Mouse (Mus musculus): Measurements from ENCODE around the gene Cntnap2. TPM values are rescaled to one million over a fixed set of nuclear protein-coding genes. Genes with fewer than 3 reads are reported as not detected.
A peak's percentile ranks its signal among the peaks of the same experiment; 100 is the strongest.
"Not testable (repeated sequence)": the region's sequence is repeated elsewhere in the genome, so short reads cannot be mapped to it uniquely, and the experiment has no call there.

Cntnap2 gene
- polyA plus RNA-seq, 1 experiment from 2014 or later: 0.75 TPM

GRCm38 (mm10) chr6:47182756-47183155, 2123.6 kb downstream of the Cntnap2 start:
- Histone ChIP-seq H3K9ac (ENCODE audit: low read length) (no peak overlapping the region), H3K4me1 (ENCODE audit: control insufficient read depth, insufficient read depth, low read length) (no peaks in the 10 kb centered on the region)
- no peak for ATAC-seq (ENCODE audit: insufficient number of reproducible peaks, low FRiP score, low TSS enrichment, low read depth)

DNA sequence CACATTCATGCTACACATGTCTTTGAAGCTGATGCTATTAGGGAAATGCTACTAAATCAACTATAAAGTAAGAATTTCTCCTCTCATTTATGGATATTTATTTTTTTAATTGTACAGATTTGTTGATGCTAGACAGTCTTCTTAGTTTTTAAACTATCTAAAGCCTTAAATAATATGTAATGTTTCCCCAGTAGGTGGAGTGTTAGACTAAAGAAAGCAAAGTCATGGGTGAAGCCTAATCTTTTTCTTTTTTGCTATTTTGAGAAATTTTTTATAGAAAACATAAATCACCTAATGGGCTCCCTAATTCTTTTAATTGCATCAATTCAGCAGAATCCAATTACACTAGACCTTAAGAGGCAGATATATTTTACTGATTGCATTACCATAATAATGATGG, 2124.7 kb downstream of the Cntnap2 start:
- H3K4me2 ChIP-seq (ENCODE audit: low read depth, severe bottlenecking); ATAC-seq (ENCODE audit: insufficient number of reproducible peaks, low FRiP score, low TSS enrichment, low read depth); H3K9ac ChIP-seq (ENCODE audit: low read length); H3K27ac ChIP-seq (replicated peaks; ENCODE audit: low read depth, low read length); H3K36me3 ChIP-seq (ENCODE audit: control insufficient read depth, insufficient read depth, low read length); DNase-seq (ENCODE audit: low spot score); H3K27me3 ChIP-seq (ENCODE audit: control insufficient read depth, insufficient read depth, low read length); H3K9me3 ChIP-seq (ENCODE audit: control insufficient read depth, low read length); H3K4me3 ChIP-seq (ENCODE audit: low read depth, low read length); H3K4me1 ChIP-seq (ENCODE audit: control insufficient read depth, insufficient read depth, low read length): not testable (repeated sequence)

More at GRCm38 (mm10) chr6:47182756-47183155, 2123.6 kb downstream of the Cntnap2 start:
- H3K9me3 ChIP-seq (ENCODE audit: control insufficient read depth, low read length): no peaks in the 10 kb centered on the region
- H3K27ac ChIP-seq (replicated peaks; ENCODE audit: low read depth, low read length): no peak overlapping the region
- no peak for DNase-seq (ENCODE audit: low spot score)
- WGBS: 60% methylated on average over 1 of the region's 1 CpGs
- no peaks in the 10 kb centered on the region for H3K27me3 ChIP-seq (ENCODE audit: control insufficient read depth, insufficient read depth, low read length)
- H3K4me3 ChIP-seq (ENCODE audit: low read depth, low read length): no peak overlapping the region
- H3K4me2 ChIP-seq (ENCODE audit: low read depth, severe bottlenecking): no peak overlapping the region
- no peaks in the 10 kb centered on the region for H3K36me3 ChIP-seq (ENCODE audit: control insufficient read depth, insufficient read depth, low read length)

- Histone ChIP-seq H3K27ac (replicated peaks; ENCODE audit: low read depth, low read length) (no peak overlapping the region), H3K4me3 (ENCODE audit: low read depth, low read length) (no peak overlapping the region), H3K4me1 (ENCODE audit: control insufficient read depth, insufficient read depth, low read length) (no peaks in the 10 kb centered on the region), H3K9me3 (ENCODE audit: control insufficient read depth, low read length) (no peaks in the 10 kb centered on the region), H3K36me3 (ENCODE audit: control insufficient read depth, insufficient read depth, low read length) (no peaks in the 10 kb centered on the region), H3K4me2 (ENCODE audit: low read depth, severe bottlenecking) (no peak overlapping the region), H3K27me3 (ENCODE audit: control insufficient read depth, insufficient read depth, low read length) (no peaks in the 10 kb centered on the region), H3K9ac (ENCODE audit: low read length) (no peak overlapping the region)
- DNase-seq (ENCODE audit: low spot score) (peak; percentile 38), ATAC-seq (ENCODE audit: insufficient number of reproducible peaks, low FRiP score, low TSS enrichment, low read depth) (no peak)
- WGBS: 67% methylated on average over 7 of the region's 7 CpGs
These were observed 2129.0 kb downstream of the Cntnap2 start for GRCm38 (mm10) chr6:47188193-47188592.

DNA sequence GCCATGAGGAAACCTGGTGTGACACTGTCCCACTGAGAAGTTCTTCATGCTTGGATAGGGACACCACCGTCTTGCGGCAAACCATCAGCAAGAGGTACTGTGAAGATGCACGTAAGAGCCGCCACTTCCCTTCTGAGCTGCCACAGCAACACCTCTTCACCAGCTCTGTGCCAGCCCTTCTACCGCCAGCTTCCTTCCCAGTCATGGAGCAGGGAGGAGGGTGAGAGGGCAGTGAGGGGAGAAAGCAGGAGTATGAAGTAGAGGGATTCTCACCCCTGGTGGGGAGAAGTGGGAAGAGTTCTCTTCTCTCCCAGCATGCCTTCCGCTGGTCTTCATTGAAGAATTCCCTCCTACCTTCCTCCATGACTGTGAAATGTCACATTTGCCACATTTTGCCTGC, 2129.4 kb downstream of the Cntnap2 start:
- H3K9me3 ChIP-seq (ENCODE audit: control insufficient read depth, low read length); H3K27me3 ChIP-seq (ENCODE audit: control insufficient read depth, insufficient read depth, low read length); H3K9ac ChIP-seq (ENCODE audit: low read length); H3K36me3 ChIP-seq (ENCODE audit: control insufficient read depth, insufficient read depth, low read length); DNase-seq (ENCODE audit: low spot score); H3K4me2 ChIP-seq (ENCODE audit: low read depth, severe bottlenecking); ATAC-seq (ENCODE audit: insufficient number of reproducible peaks, low FRiP score, low TSS enrichment, low read depth); H3K4me1 ChIP-seq (ENCODE audit: control insufficient read depth, insufficient read depth, low read length); H3K4me3 ChIP-seq (ENCODE audit: low read depth, low read length); H3K27ac ChIP-seq (replicated peaks; ENCODE audit: low read depth, low read length): not testable (repeated sequence)
- 88% methylated on average over 6 of the region's 6 CpGs for WGBS

GRCm38 (mm10) chr6:47190282-47190681, 2131.1 kb downstream of the Cntnap2 start:
- H3K4me2 ChIP-seq (ENCODE audit: low read depth, severe bottlenecking): no peak overlapping the region
- H3K4me1 ChIP-seq (ENCODE audit: control insufficient read depth, insufficient read depth, low read length): no peaks in the 10 kb centered on the region
- H3K36me3 ChIP-seq (ENCODE audit: control insufficient read depth, insufficient read depth, low read length): no peaks in the 10 kb centered on the region
- no peaks in the 10 kb centered on the region for H3K9me3 ChIP-seq (ENCODE audit: control insufficient read depth, low read length)
- H3K4me3 ChIP-seq (ENCODE audit: low read depth, low read length): no peak overlapping the region
- no peak overlapping the region for H3K9ac ChIP-seq (ENCODE audit: low read length)
- no peak overlapping the region for H3K27ac ChIP-seq (replicated peaks; ENCODE audit: low read depth, low read length)
- no peak for DNase-seq (ENCODE audit: low spot score)
- no peak for ATAC-seq (ENCODE audit: insufficient number of reproducible peaks, low FRiP score, low TSS enrichment, low read depth)
- WGBS: 74% methylated on average over 7 of the region's 7 CpGs
- no peaks in the 10 kb centered on the region for H3K27me3 ChIP-seq (ENCODE audit: control insufficient read depth, insufficient read depth, low read length)

GRCm38 (mm10) chr6:47191277-47191800, 2132.2 kb downstream of the Cntnap2 start:
- Histone ChIP-seq H3K4me3 (ENCODE audit: low read depth, low read length) (no peak overlapping the region), H3K27me3 (ENCODE audit: control insufficient read depth, insufficient read depth, low read length) (no peaks in the 10 kb centered on the region), H3K9ac (ENCODE audit: low read length) (no peak overlapping the region), H3K27ac (replicated peaks; ENCODE audit: low read depth, low read length) (no peak overlapping the region), H3K4me2 (ENCODE audit: low read depth, severe bottlenecking) (no peak overlapping the region), H3K4me1 (ENCODE audit: control insufficient read depth, insufficient read depth, low read length) (no peaks in the 10 kb centered on the region), H3K36me3 (ENCODE audit: control insufficient read depth, insufficient read depth, low read length) (no peaks in the 10 kb centered on the region), H3K9me3 (ENCODE audit: control insufficient read depth, low read length) (no peaks in the 10 kb centered on the region)
- no peak for ATAC-seq (ENCODE audit: insufficient number of reproducible peaks, low FRiP score, low TSS enrichment, low read depth)
- DNase-seq (ENCODE audit: low spot score): peak; percentile 69
- WGBS: 24% methylated on average over 7 of the region's 7 CpGs

GRCm38 (mm10) chr6:47191940-47192339, 2132.8 kb downstream of the Cntnap2 start:
- Histone ChIP-seq H3K4me3 (ENCODE audit: low read depth, low read length) (no peak overlapping the region), H3K4me1 (ENCODE audit: control insufficient read depth, insufficient read depth, low read length) (no peaks in the 10 kb centered on the region), H3K36me3 (ENCODE audit: control insufficient read depth, insufficient read depth, low read length) (no peaks in the 10 kb centered on the region), H3K27ac (replicated peaks; ENCODE audit: low read depth, low read length) (no peak overlapping the region), H3K4me2 (ENCODE audit: low read depth, severe bottlenecking) (no peak overlapping the region), H3K9me3 (ENCODE audit: control insufficient read depth, low read length) (no peaks in the 10 kb centered on the region), H3K27me3 (ENCODE audit: control insufficient read depth, insufficient read depth, low read length) (no peaks in the 10 kb centered on the region), H3K9ac (ENCODE audit: low read length) (no peak overlapping the region)
- 95% methylated on average over 10 of the region's 10 CpGs for WGBS
- no peak for ATAC-seq (ENCODE audit: insufficient number of reproducible peaks, low FRiP score, low TSS enrichment, low read depth)
- DNase-seq (ENCODE audit: low spot score): no peak

- DNase-seq (ENCODE audit: low spot score) (no peak), ATAC-seq (ENCODE audit: insufficient number of reproducible peaks, low FRiP score, low TSS enrichment, low read depth) (no peak)
- H3K9ac ChIP-seq (ENCODE audit: low read length): no peak overlapping the region
- H3K27ac ChIP-seq (replicated peaks; ENCODE audit: low read depth, low read length): no peak overlapping the region
- H3K4me1 ChIP-seq (ENCODE audit: control insufficient read depth, insufficient read depth, low read length): no peaks in the 10 kb centered on the region
- no peak overlapping the region for H3K4me2 ChIP-seq (ENCODE audit: low read depth, severe bottlenecking)
- H3K9me3 ChIP-seq (ENCODE audit: control insufficient read depth, low read length): no peaks in the 10 kb centered on the region
- H3K27me3 ChIP-seq (ENCODE audit: control insufficient read depth, insufficient read depth, low read length): no peaks in the 10 kb centered on the region
- H3K36me3 ChIP-seq (ENCODE audit: control insufficient read depth, insufficient read depth, low read length): no peaks in the 10 kb centered on the region
- 76% methylated on average over 9 of the region's 9 CpGs for WGBS
- no peak overlapping the region for H3K4me3 ChIP-seq (ENCODE audit: low read depth, low read length)
These were observed 2133.3 kb downstream of the Cntnap2 start for GRCm38 (mm10) chr6:47192478-47192877.

DNA sequence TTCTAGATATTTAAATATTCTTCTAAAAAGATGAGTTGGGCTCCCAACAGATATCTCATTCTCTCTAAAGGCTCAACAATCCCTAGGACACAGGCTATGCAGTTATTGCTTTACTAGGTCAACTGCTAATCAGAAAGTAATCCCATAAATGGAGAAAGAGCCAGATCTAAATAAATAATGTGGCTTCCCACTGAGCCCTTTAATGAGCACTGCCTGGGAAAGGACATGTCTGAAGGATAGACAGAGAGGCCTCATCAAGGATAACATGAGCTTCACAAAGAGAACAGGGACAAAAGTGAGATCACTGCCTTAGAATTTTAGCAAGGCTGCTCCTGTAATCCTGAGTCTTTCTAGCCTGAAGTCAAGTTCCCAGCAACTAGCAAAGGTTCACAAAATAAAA, 2138.4 kb downstream of the Cntnap2 start:
- Histone ChIP-seq H3K27ac (replicated peaks; ENCODE audit: low read depth, low read length) (no peak overlapping the region), H3K36me3 (ENCODE audit: control insufficient read depth, insufficient read depth, low read length) (no peaks in the 10 kb centered on the region), H3K9me3 (ENCODE audit: control insufficient read depth, low read length) (no peaks in the 10 kb centered on the region), H3K4me3 (ENCODE audit: low read depth, low read length) (no peak overlapping the region), H3K27me3 (ENCODE audit: control insufficient read depth, insufficient read depth, low read length) (no peaks in the 10 kb centered on the region), H3K4me1 (ENCODE audit: control insufficient read depth, insufficient read depth, low read length) (no peaks in the 10 kb centered on the region), H3K4me2 (ENCODE audit: low read depth, severe bottlenecking) (no peak overlapping the region), H3K9ac (ENCODE audit: low read length) (no peak overlapping the region)
- ATAC-seq (ENCODE audit: insufficient number of reproducible peaks, low FRiP score, low TSS enrichment, low read depth) (no peak), DNase-seq (ENCODE audit: low spot score) (no peak)
